Mouse (Mus musculus): ENCODE data around the gene Spop.

DNA sequence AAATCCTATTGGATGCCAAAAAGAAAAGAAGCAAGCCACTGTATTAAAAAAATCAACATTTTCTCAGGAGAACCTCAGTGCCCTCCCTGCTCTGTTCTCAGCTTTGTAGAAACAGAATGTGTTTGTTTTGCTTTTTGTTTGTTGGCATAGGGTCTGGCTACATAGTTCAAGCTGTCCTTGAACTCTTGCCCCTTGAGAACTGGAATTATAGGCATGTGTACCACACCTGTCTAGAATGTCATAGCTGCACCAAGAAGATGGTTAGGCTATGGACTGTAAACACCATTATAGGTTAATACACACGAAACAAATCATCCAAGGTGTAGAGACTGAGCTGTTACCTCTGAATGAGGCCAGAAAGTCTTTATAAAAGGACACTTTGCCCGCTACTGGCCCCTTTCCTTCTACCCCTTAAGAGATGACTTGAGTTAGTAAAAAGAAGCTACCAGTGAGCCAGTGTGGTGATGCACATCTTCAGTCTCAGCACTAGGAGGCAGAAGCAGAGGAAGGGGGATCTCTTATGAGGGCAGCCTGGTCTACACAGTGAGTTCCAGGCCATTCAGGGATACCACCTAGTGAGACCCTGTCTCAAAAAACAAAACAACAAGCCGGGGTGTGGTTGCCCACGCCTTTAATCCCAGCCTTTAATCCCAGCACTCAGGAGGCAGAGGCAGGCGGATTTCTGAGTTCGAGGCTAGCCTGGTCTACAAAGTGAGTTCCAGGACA, 32.9 kb downstream of the Spop start:
- TF ChIP-seq CTCF (IDR thresholded peaks at IDR 0.05; ENCODE audit: extremely low read depth, insufficient read depth, insufficient read length, insufficient replicate concordance) (no peak), POLR2A (IDR thresholded peaks at IDR 0.05; ENCODE audit: low read depth, low read length) (no peak)

All from spleen, adult 2 months (tissue).